Mouse (Mus musculus): ENCODE data around the gene Usp22.

Usp22 gene

GRCm38 (mm10) chr11:61102397-61103339 is 72.2 kb downstream of the Usp22 start:
- DNase-seq = no peak

All from lung, adult 18-20 months (tissue).